Mouse (Mus musculus) hindbrain, postnatal 0 days (tissue): ENCODE measurements around the gene Slfn3. TPM values are rescaled to one million over a fixed set of nuclear protein-coding genes. Genes with fewer than 3 reads are reported as not detected.
"Not testable (repeated sequence)": the region's sequence is repeated elsewhere in the genome, so short reads cannot be mapped to it uniquely, and the experiment has no call there.

Source experiments
- ATAC-seq: fragments of 200-750 bp; cut with Nextera tagmentation; 2 replicates; pipeline ENCODE4 v1.8.0; 2017; ENCODE audit warnings: mild to moderate bottlenecking, moderate TSS enrichment, moderate library complexity
- DNase-seq: peaks from one replicate; pipeline ENCODE4 v3.0.0-alpha.2; 2015; ENCODE audit warnings: low spot score
- H3K27ac ChIP-seq: fragments of 300-500 bp; sonication (generic); 2 replicates; pipeline ENCODE4 v1.5.1; 2014; ENCODE audit warnings: mild to moderate bottlenecking
- H3K27me3 ChIP-seq: fragments of 300-500 bp; sonication (generic); 2 replicates; pipeline ENCODE4 v1.6.1; 2014; ENCODE audit warnings: low read length, mixed read lengths; ENCODE audit not compliant: insufficient read depth
- H3K36me3 ChIP-seq: fragments of 300-500 bp; sonication (generic); 2 replicates; pipeline ENCODE4 v1.6.1; 2014; ENCODE audit warnings: low read length, mixed read lengths; ENCODE audit not compliant: insufficient read depth
- H3K4me1 ChIP-seq: fragments of 300-500 bp; sonication (generic); 2 replicates; pipeline ENCODE4 v1.6.1; 2014; ENCODE audit warnings: antibody characterized with exemption, low read length, mixed read lengths; ENCODE audit not compliant: insufficient read depth
- H3K4me2 ChIP-seq: fragments of 300-500 bp; sonication (generic); 2 replicates; pipeline ENCODE4 v1.6.1; 2014; ENCODE audit warnings: low read depth, mild to moderate bottlenecking, low read length, moderate library complexity, mixed read lengths
- H3K4me3 ChIP-seq: fragments of 300-500 bp; sonication (generic); 2 replicates; pipeline ENCODE4 v1.5.1; 2014; ENCODE audit warnings: low read length
- H3K9ac ChIP-seq: fragments of 300-500 bp; sonication (generic); replicated peaks from 2 replicates; pipeline ENCODE4 v1.6.1; 2014; ENCODE audit warnings: mild to moderate bottlenecking, low read length, moderate library complexity, mixed read lengths
- H3K9me3 ChIP-seq: fragments of 300-500 bp; sonication (generic); 2 replicates; pipeline ENCODE4 v1.6.1; 2016; ENCODE audit warnings: low read length, mixed read lengths
- CTCF ChIP-seq: IDR thresholded peaks from 2 replicates; pipeline ENCODE4 v1.5.1; 2016; ENCODE audit warnings: antibody characterized with exemption, control low read depth, low read depth
- WGBS: fragments of 180-500 bp; shearing (Covaris S2); extraction: QIAGEN DNeasy Blood & Tissue Kit; methylation state at CpG from one replicate; pipeline ENCODE4 v1.1.7; 2014; 5-methylcytosine and 5-hydroxymethylcytosine counted together
- polyA plus RNA-seq: library from polyadenylated mRNA; unstranded; fragments of >200 nt; fragmentation: Nextera tagmentation; extraction: Ambion mirVana; gene quantifications from 2 replicates; pipeline ENCODE4 v1.2.1, GENCODE M21; 2015
- total RNA-seq: library from RNA; depleted of rRNA; stranded (reverse); fragments of >200 nt; gene quantifications from 2 replicates; pipeline ENCODE4 v1.2.3, GENCODE M21; 2014; rRNA removed

Slfn3 gene
- total and polyA plus RNA-seq, 2 experiments from 2014 or later = 0.23 to 0.26 TPM

GRCm38 (mm10) chr11:83238389-83238788 is 47.3 kb downstream of the Slfn3 start:
- ATAC-seq (no peak), DNase-seq (no peak)
- no peak overlapping the region for H3K9ac ChIP-seq
- 86% methylated on average over 2 of the region's 2 CpGs for WGBS
- no peaks in the 10 kb centered on the region for H3K9me3 ChIP-seq
- no peak overlapping the region for H3K27ac ChIP-seq
- no peaks in the 10 kb centered on the region for H3K4me1 ChIP-seq
- no peak overlapping the region for H3K4me2 ChIP-seq
- no peaks in the 10 kb centered on the region for H3K27me3 ChIP-seq
- no peaks in the 10 kb centered on the region for H3K36me3 ChIP-seq
- no peak overlapping the region for H3K4me3 ChIP-seq
- no peak for TF ChIP-seq CTCF

- no peak overlapping the region for H3K27ac ChIP-seq
- ATAC-seq (no peak), DNase-seq (no peak)
- no peak overlapping the region for H3K4me3 ChIP-seq
- 14% methylated on average over 2 of the region's 2 CpGs for WGBS
- no peak overlapping the region for H3K9ac ChIP-seq
- no peaks in the 10 kb centered on the region for H3K27me3 ChIP-seq
- H3K36me3 ChIP-seq = no peaks in the 10 kb centered on the region
- no peak for TF ChIP-seq CTCF
- H3K4me2 ChIP-seq = no peak overlapping the region
- H3K9me3 ChIP-seq = no peaks in the 10 kb centered on the region
- H3K4me1 ChIP-seq = no peaks in the 10 kb centered on the region
These were observed 48.7 kb downstream of the Slfn3 start for GRCm38 (mm10) chr11:83239811-83240210.

GRCm38 (mm10) chr11:83257211-83257610 is 66.1 kb downstream of the Slfn3 start:
- 46% methylated on average over 5 of the region's 5 CpGs for WGBS
- H3K4me1 ChIP-seq, H3K4me2 ChIP-seq, H3K9ac ChIP-seq, H3K27me3 ChIP-seq, H3K27ac ChIP-seq, H3K4me3 ChIP-seq, H3K9me3 ChIP-seq, ATAC-seq, DNase-seq, H3K36me3 ChIP-seq: not testable (repeated sequence)

GRCm38 (mm10) chr11:83262673-83263072 is 71.5 kb downstream of the Slfn3 start:
- Histone ChIP-seq H3K9ac (no peak overlapping the region), H3K4me1 (no peaks in the 10 kb centered on the region), H3K36me3 (no peaks in the 10 kb centered on the region), H3K27me3 (no peaks in the 10 kb centered on the region), H3K9me3 (no peaks in the 10 kb centered on the region), H3K4me2 (no peak overlapping the region), H3K27ac (no peak overlapping the region), H3K4me3 (no peak overlapping the region)
- no peak for TF ChIP-seq CTCF
- 98% methylated on average over 1 of the region's 1 CpGs for WGBS
- ATAC-seq = no peak
- no peak for DNase-seq

- H3K4me2 ChIP-seq = no peak overlapping the region
- H3K9ac ChIP-seq = no peak overlapping the region
- 59% methylated on average over 3 of the region's 3 CpGs for WGBS
- no peak overlapping the region for H3K4me3 ChIP-seq
- ATAC-seq (no peak), DNase-seq (peak; percentile 30)
- H3K36me3 ChIP-seq = no peaks in the 10 kb centered on the region
- H3K4me1 ChIP-seq = no peaks in the 10 kb centered on the region
- no peaks in the 10 kb centered on the region for H3K27me3 ChIP-seq
- peak; percentile 67 for TF ChIP-seq CTCF
- no peak overlapping the region for H3K27ac ChIP-seq
- H3K9me3 ChIP-seq = no peaks in the 10 kb centered on the region
These were observed 72.0 kb downstream of the Slfn3 start for GRCm38 (mm10) chr11:83263146-83263545.

Other genes with a start within 250 kb of the Slfn3 start
- gene Slfn5, start 240.0 kb upstream of the Slfn3 start, total RNA-seq = 1.8 and 2.2 TPM in 2 replicates
- gene Slfn5, start 240.0 kb upstream of the Slfn3 start, polyA plus RNA-seq = 2.1 and 2.4 TPM in 2 replicates
- gene Slfn9, start 199.5 kb upstream of the Slfn3 start, total RNA-seq = 1.5 and 3.2 TPM in 2 replicates
- 2.2 and 2.4 TPM in 2 replicates for gene Slfn9, start 199.5 kb upstream of the Slfn3 start, polyA plus RNA-seq
- gene Slfn8, start 170.5 kb upstream of the Slfn3 start, total RNA-seq = 0.42 and 0.83 TPM in 2 replicates
- gene Slfn8, start 170.5 kb upstream of the Slfn3 start, polyA plus RNA-seq = 0.21 and 0.25 TPM in 2 replicates
- 0.36 and 1.7 TPM in 2 replicates for gene Slfn2, start 126.2 kb upstream of the Slfn3 start, total RNA-seq
- 1.6 and 2.0 TPM in 2 replicates for gene Slfn2, start 126.2 kb upstream of the Slfn3 start, polyA plus RNA-seq
- not detected in 2 replicates for gene Slfn1, start 74.5 kb upstream of the Slfn3 start, total RNA-seq
- 0.08 and 0.09 TPM in 2 replicates for gene Slfn1, start 74.5 kb upstream of the Slfn3 start, polyA plus RNA-seq
- gene Slfn4, start 16.1 kb upstream of the Slfn3 start, total RNA-seq = 0.21 TPM in 1 of 2 replicates, not detected in the other
- gene Slfn4, start 16.1 kb upstream of the Slfn3 start, polyA plus RNA-seq = 0.06 and 0.08 TPM in 2 replicates
- not detected in 2 replicates for gene Slfn14, start 95.4 kb downstream of the Slfn3 start, total RNA-seq
- gene Slfn14, start 95.4 kb downstream of the Slfn3 start, polyA plus RNA-seq = 0.05 TPM in 1 of 2 replicates, not detected in the other
- gene Ap2b1, start 107.7 kb downstream of the Slfn3 start, total RNA-seq = 208 and 209 TPM in 2 replicates
- 86.3 and 94.8 TPM in 2 replicates for gene Ap2b1, start 107.7 kb downstream of the Slfn3 start, polyA plus RNA-seq
- 10.5 and 15.5 TPM in 2 replicates for gene Pex12, start 111.3 kb downstream of the Slfn3 start, total RNA-seq
- 11.5 and 12.8 TPM in 2 replicates for gene Pex12, start 111.3 kb downstream of the Slfn3 start, polyA plus RNA-seq
- gene Rasl10b, start 217.8 kb downstream of the Slfn3 start, total RNA-seq = 122 and 128 TPM in 2 replicates
- 42.2 and 44.6 TPM in 2 replicates for gene Rasl10b, start 217.8 kb downstream of the Slfn3 start, polyA plus RNA-seq
- gene Gas2l2, start 238.1 kb downstream of the Slfn3 start, total RNA-seq = 0.14 and 1.0 TPM in 2 replicates
- 0.69 and 1.4 TPM in 2 replicates for gene Gas2l2, start 238.1 kb downstream of the Slfn3 start, polyA plus RNA-seq
- gene 1700020L24Rik, start 246.3 kb downstream of the Slfn3 start, total RNA-seq = 0.37 and 4.8 TPM in 2 replicates
- gene 1700020L24Rik, start 246.3 kb downstream of the Slfn3 start, polyA plus RNA-seq = 0.65 and 1.4 TPM in 2 replicates